Mouse (Mus musculus) ES-E14 (cell line): Measurements from ENCODE around the gene F11r.

Experiments
- CHD2 ChIP-seq: IDR thresholded peaks from 2 replicates; pipeline ENCODE4 v1.6.1; 2014; ENCODE audit warnings: mild to moderate bottlenecking, low read depth, low read length, inconsistent platforms
- HCFC1 ChIP-seq: IDR thresholded peaks from 2 replicates; pipeline ENCODE4 v1.6.1; 2012; ENCODE audit warnings: low read length, inconsistent platforms, borderline replicate concordance; ENCODE audit not compliant: insufficient read depth

GRCm38 (mm10) chr1:171412001-171412441, 25.3 kb upstream of the F11r start:
- TF ChIP-seq HCFC1: no peak
- TF ChIP-seq CHD2: no peak
